Mouse (Mus musculus) lung, embryonic 16.5 days (tissue): ENCODE measurements around the gene Fam234b. TPM values are rescaled to one million over a fixed set of nuclear protein-coding genes. Genes with fewer than 3 reads are reported as not detected.
A peak's percentile ranks its signal among the peaks of the same experiment; 100 is the strongest.

Source experiments
- ATAC-seq: fragments of 200-750 bp; cut with Nextera tagmentation; 2 replicates; pipeline ENCODE4 v1.8.0; 2017; ENCODE audit warnings: low read depth, mild to moderate bottlenecking, moderate library complexity
- H3K27ac ChIP-seq: fragments of 300-500 bp; sonication (generic); 2 replicates; pipeline ENCODE4 v1.5.1; 2014; ENCODE audit warnings: mild to moderate bottlenecking, control low read depth, low read length
- H3K27me3 ChIP-seq: fragments of 300-500 bp; sonication (generic); 2 replicates; pipeline ENCODE4 v1.6.1; 2014; ENCODE audit warnings: low read depth, low read length, mixed read lengths; ENCODE audit not compliant: control insufficient read depth, insufficient read depth
- H3K36me3 ChIP-seq: fragments of 300-500 bp; sonication (generic); 2 replicates; pipeline ENCODE4 v1.6.1; 2014; ENCODE audit warnings: low read length; ENCODE audit not compliant: control insufficient read depth, insufficient read depth
- H3K4me1 ChIP-seq: fragments of 300-500 bp; sonication (generic); replicated peaks from 2 replicates; pipeline ENCODE4 v1.6.1; 2014; ENCODE audit warnings: low read length, mixed read lengths; ENCODE audit not compliant: control insufficient read depth, insufficient read depth
- H3K4me2 ChIP-seq: fragments of 300-500 bp; sonication (generic); 2 replicates; pipeline ENCODE4 v1.6.1; 2014; ENCODE audit warnings: low read depth, low read length, control low read depth
- H3K4me3 ChIP-seq: fragments of 300-500 bp; sonication (generic); 2 replicates; pipeline ENCODE4 v1.5.1; 2014; ENCODE audit warnings: mild to moderate bottlenecking, low read length, control low read depth
- H3K9ac ChIP-seq: fragments of 300-500 bp; sonication (generic); 2 replicates; pipeline ENCODE4 v1.6.1; 2014; ENCODE audit warnings: low read length, control low read depth
- H3K9me3 ChIP-seq: fragments of 300-500 bp; sonication (generic); 2 replicates; pipeline ENCODE4 v1.6.1; 2016; ENCODE audit warnings: low read length; ENCODE audit not compliant: control insufficient read depth
- WGBS: fragments of 180-500 bp; shearing (Covaris S2); extraction: QIAGEN DNeasy Blood & Tissue Kit; methylation state at CpG from one replicate; pipeline ENCODE4 v1.1.7; 2014; 5-methylcytosine and 5-hydroxymethylcytosine counted together
- polyA plus RNA-seq: library from polyadenylated mRNA; unstranded; fragments of >200 nt; fragmentation: Nextera tagmentation; extraction: Ambion mirVana; gene quantifications from 2 replicates; pipeline ENCODE4 v1.2.1, GENCODE M21; 2015

Gene Fam234b
- polyA plus RNA-seq: 22.8 and 26.0 TPM in 2 replicates

DNA sequence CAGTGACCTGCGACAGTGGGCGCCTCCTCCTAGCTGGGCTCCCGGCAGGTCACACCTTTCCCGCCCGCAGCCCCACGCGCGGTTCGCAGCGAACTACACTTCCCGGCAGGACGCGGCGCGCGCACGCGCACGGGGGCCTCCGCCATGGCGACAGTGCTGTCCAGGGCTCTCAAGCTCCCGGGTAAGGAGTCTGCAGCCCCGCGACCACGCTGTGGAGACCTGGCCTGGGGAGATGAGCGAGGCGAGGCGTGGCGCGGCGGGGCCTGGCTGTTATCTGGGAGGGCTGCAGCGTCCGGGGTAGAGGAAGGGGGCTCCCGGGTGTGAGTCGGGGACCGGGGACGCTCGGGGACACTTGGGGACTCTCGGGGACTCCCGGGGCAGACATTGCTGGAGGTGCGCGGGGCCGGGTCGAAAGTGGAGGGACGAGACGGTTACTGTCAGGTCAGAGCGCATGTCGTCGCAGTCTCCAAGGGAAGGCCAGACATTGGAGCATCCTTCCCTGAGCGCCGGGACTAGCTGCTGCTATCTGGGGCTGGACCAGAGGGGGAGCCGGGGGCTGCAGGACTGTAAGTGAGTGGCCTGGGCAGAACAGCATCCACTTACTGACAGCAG is at the start of gene Fam234b, which contains the start of gene Hebp1:
Gene Fam234b (plus strand): TSS at position 57 of the 612 bp plus-strand sequence.
Gene Hebp1 (minus strand): TSS at position 102 of the 612 bp plus-strand sequence.
- no peaks in the 10 kb centered on the region for H3K9me3 ChIP-seq
- under 1% methylated on average over 49 of the region's 52 CpGs for WGBS
- H3K27ac ChIP-seq: peak within 1 kb of the TSS; percentile 47

DNA sequence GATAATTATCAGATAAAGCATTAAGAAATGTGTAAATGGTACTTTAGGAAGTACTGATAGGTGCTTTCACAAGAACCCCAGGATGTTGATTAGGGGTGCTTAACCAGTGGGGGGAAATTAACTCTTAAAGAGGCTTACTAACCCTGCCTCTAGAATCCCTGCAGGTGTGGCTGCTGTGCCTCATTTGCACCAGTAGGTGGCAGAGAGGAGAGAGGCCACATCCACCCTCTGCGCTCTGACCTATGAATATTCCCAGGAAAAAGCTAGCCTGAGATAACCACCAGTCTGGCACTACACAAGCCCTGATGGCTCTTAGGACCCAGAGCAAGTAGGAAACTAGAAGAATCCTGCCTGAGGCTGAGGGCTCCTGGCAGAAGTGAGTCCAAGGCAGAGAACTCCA is 49.3 kb upstream of the Fam234b start:
- Histone ChIP-seq H3K27ac (no peak overlapping the region), H3K4me3 (no peak overlapping the region), H3K27me3 (no peaks in the 10 kb centered on the region), H3K36me3 (no peaks in the 10 kb centered on the region), H3K9me3 (no peaks in the 10 kb centered on the region), H3K4me2 (no peak overlapping the region), H3K4me1 (no peaks in the 10 kb centered on the region), H3K9ac (no peak overlapping the region)
- ATAC-seq: peak; percentile 30; the same call in 1 of the 2 replicates
- 41% methylated on average over 1 of the region's 1 CpGs for WGBS

More for the DNA sequence above, at the start of gene Fam234b, which contains the start of gene Hebp1:
- H3K4me1 ChIP-seq: peaks cover 15% of the 10 kb centered on the region
- no peaks in the 10 kb centered on the region for H3K27me3 ChIP-seq
- no peaks in the 10 kb centered on the region for H3K36me3 ChIP-seq
- ATAC-seq: peak; percentile 88
- H3K4me3 ChIP-seq: peak within 1 kb of the TSS; percentile 90
- peak within 1 kb of the TSS; percentile 90 for H3K9ac ChIP-seq
- H3K4me2 ChIP-seq: peak within 1 kb of the TSS; percentile 95

DNA sequence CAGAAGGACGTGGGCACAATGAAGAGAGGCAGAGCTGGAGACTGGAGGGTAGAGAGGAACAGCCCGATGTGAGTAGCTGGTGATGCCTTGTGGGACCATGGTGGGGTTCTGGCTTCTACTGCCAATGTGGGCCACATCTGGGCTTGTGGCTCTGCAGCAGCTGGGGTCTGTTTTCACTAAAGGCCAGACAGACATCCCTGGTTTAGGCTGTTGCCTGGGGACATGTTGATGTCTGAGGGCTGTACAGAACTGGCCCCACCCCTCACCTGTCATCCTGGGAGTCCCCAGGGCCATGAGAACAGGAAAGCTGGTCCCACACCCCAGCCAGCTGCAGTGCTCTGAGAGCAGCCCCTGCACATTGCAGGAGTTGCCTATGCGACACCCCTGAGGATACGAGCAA is 48.6 kb upstream of the Fam234b start:
- ATAC-seq: no peak
- no peak overlapping the region for H3K4me2 ChIP-seq
- H3K27me3 ChIP-seq: no peaks in the 10 kb centered on the region
- H3K27ac ChIP-seq: no peak overlapping the region
- no peak overlapping the region for H3K4me3 ChIP-seq
- WGBS: 76% methylated on average over 4 of the region's 4 CpGs
- H3K9ac ChIP-seq: no peak overlapping the region
- H3K9me3 ChIP-seq: no peaks in the 10 kb centered on the region
- H3K36me3 ChIP-seq: no peaks in the 10 kb centered on the region
- H3K4me1 ChIP-seq: no peaks in the 10 kb centered on the region

DNA sequence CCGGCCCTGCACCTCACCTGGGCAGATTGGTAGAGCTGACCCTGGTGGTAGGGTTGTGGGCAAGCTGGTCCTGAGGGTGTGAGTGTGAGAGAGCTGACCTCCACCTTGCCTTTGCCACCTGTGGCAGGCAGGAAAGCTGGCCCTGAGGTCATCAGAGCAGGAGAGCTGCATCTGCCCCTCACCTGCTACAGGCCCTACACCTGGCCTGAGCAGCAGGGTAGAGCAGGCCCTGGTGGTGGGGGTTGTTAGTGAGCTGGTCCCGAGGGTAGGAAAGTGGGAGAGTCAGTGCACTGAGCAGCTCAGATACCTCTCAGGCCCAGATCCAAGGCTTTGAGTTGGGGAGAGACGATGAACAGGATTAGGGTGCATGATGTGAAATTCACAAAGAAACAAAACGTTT is 48.1 kb upstream of the Fam234b start:
- Histone ChIP-seq H3K9ac (no peak overlapping the region), H3K36me3 (no peaks in the 10 kb centered on the region), H3K27ac (no peak overlapping the region), H3K4me3 (no peak overlapping the region), H3K4me1 (no peaks in the 10 kb centered on the region), H3K27me3 (no peaks in the 10 kb centered on the region), H3K9me3 (no peaks in the 10 kb centered on the region), H3K4me2 (no peak overlapping the region)
- 0 out of 2 replicates have a peak, but pooled peaks have one; percentile 15 for ATAC-seq
- 67% methylated on average over 4 of the region's 4 CpGs for WGBS

DNA sequence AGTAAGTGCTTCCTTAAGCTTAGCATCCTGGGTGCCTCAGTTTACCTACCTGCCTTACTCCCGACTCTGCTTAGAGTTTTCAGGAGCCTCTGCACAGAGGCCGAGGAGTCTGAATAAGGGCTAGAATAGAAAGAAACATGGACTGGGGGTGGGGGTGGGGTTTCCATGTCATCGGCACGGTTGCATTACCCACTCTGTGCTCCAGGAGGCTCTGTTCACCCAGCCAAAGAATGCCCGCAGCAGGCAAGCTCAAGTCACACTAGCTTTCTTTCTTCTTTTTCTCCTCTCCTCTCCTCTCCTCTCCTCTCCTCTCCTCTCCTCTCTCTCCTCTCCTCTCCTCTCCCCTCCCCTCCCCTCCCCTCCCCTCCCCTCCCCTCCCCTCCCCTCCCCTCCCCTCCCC is 47.5 kb upstream of the Fam234b start:
- 34% methylated on average over 5 of the region's 5 CpGs for WGBS
- Histone ChIP-seq H3K36me3 (no peaks in the 10 kb centered on the region), H3K4me3 (no peak overlapping the region), H3K4me1 (no peaks in the 10 kb centered on the region), H3K27ac (no peak overlapping the region), H3K9me3 (no peaks in the 10 kb centered on the region), H3K4me2 (no peak overlapping the region), H3K27me3 (no peaks in the 10 kb centered on the region), H3K9ac (no peak overlapping the region)
- ATAC-seq: peak; percentile 61; the same call in 1 of the 2 replicates

DNA sequence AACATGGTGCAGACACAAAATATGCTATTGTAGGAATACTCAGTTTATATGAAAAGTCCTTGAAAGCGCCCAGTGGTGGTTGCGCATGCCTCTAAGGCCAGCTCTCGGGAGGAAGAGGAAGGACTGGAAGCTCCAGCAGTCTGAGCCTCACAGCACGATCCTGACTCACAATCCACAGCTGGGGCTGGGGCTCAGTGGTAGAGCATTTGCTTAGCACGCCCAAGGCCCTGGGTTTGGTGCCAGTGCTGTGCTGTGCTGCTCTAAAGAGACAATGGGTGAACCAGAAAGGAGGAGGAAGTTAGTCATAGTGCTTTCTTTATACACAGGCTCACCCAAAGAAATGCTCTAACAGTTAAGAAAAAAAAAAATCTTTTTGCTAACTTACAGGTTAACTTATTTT is 44.1 kb upstream of the Fam234b start:
- Histone ChIP-seq H3K4me3 (no peak overlapping the region), H3K4me2 (no peak overlapping the region), H3K9me3 (no peaks in the 10 kb centered on the region), H3K9ac (no peak overlapping the region), H3K27me3 (no peaks in the 10 kb centered on the region), H3K27ac (no peak overlapping the region), H3K4me1 (peaks cover 2% of the 10 kb centered on the region; the same call in 1 of the 2 replicates), H3K36me3 (no peaks in the 10 kb centered on the region)
- no peak for ATAC-seq
- 77% methylated on average over 5 of the region's 5 CpGs for WGBS

DNA sequence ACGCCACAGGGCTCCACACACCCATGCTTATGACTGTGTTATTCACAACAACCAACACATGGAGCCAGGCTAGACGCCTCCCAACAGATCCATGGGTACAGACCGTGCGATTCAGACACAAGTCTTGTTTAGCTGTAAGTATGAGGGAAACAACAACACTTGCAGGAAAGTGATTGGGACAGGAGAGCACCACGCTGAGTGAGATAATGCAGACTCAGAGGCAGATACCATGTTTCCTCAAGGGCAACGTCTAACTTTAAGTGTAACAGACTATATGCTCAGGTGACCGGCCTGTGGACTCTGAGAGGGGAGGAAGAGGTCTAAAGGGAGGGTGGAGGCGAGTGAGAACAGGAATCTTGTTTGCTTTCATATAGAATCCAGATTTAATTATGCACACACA is 41.2 kb upstream of the Fam234b start:
- 65% methylated on average over 8 of the region's 8 CpGs for WGBS
- no peak overlapping the region for H3K4me3 ChIP-seq
- H3K27ac ChIP-seq: no peak overlapping the region
- ATAC-seq: no peak
- H3K36me3 ChIP-seq: no peaks in the 10 kb centered on the region
- no peaks in the 10 kb centered on the region for H3K9me3 ChIP-seq
- no peak overlapping the region for H3K4me2 ChIP-seq
- no peaks in the 10 kb centered on the region for H3K27me3 ChIP-seq
- peaks cover 2% of the 10 kb centered on the region; the same call in 1 of the 2 replicates for H3K4me1 ChIP-seq
- no peak overlapping the region for H3K9ac ChIP-seq

DNA sequence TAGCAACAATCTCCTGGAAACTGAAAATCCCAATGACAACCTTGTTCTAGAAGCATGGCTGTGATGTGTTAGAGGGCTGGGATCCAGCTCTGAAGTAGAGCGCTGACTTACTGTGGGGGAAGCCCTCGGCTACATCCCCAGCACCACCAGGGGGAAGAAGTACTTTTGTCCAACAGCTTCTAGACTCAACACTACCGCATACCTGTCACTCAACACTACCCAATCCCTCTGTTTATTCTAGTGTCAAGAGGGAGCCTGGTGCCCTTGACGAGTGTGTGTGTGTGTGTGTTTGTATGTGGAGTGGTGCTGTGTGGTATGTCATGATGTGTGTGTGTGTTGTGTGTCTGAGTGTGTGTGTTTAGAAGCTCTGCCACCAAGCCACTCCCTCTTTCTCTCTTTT is 40.3 kb upstream of the Fam234b start:
- Histone ChIP-seq H3K27ac (no peak overlapping the region), H3K27me3 (no peaks in the 10 kb centered on the region), H3K9me3 (no peaks in the 10 kb centered on the region), H3K36me3 (no peaks in the 10 kb centered on the region), H3K9ac (no peak overlapping the region), H3K4me1 (peaks cover 2% of the 10 kb centered on the region; the same call in 1 of the 2 replicates), H3K4me3 (no peak overlapping the region), H3K4me2 (no peak overlapping the region)
- peak; percentile 69 for ATAC-seq
- WGBS: 28% methylated on average over 4 of the region's 4 CpGs

DNA sequence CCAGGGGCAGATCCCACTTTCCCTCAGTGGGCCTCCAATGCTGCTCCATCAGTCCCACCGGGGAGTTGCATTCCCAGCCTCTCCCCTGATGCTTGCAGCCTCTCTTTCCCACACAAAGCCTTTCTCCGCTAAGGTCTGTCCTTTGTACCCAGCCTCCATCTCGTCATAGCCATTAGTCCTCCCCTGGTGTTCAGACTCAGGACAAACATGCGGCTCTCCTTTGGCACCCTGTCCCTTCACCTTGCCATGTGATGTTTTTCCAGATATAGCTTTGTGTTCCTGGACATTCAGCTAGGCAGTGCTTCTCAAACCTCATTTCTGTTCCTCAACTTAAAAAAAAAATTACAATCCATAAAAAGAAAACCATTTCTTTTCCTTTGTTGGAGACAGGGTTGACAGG is 39.3 kb upstream of the Fam234b start:
- no peak for ATAC-seq
- Histone ChIP-seq H3K4me3 (no peak overlapping the region), H3K9ac (no peak overlapping the region), H3K9me3 (no peaks in the 10 kb centered on the region), H3K4me1 (peaks cover 2% of the 10 kb centered on the region; the same call in 1 of the 2 replicates), H3K4me2 (no peak overlapping the region), H3K27ac (no peak overlapping the region), H3K36me3 (no peaks in the 10 kb centered on the region), H3K27me3 (no peaks in the 10 kb centered on the region)
- WGBS: 67% methylated on average over 4 of the region's 4 CpGs
